Mouse (Mus musculus) stomach, postnatal 0 days (tissue): Measurements from ENCODE around the gene Trp53i11.

Experiments
- CTCF ChIP-seq: IDR thresholded peaks from 2 replicates; pipeline ENCODE4 v1.5.1; 2016; ENCODE audit warnings: antibody characterized with exemption, low read depth, mild to moderate bottlenecking, moderate library complexity
- EP300 ChIP-seq: optimal IDR thresholded peaks from 2 replicates; pipeline ENCODE3; 2016; ENCODE audit warnings: antibody characterized with exemption

DNA sequence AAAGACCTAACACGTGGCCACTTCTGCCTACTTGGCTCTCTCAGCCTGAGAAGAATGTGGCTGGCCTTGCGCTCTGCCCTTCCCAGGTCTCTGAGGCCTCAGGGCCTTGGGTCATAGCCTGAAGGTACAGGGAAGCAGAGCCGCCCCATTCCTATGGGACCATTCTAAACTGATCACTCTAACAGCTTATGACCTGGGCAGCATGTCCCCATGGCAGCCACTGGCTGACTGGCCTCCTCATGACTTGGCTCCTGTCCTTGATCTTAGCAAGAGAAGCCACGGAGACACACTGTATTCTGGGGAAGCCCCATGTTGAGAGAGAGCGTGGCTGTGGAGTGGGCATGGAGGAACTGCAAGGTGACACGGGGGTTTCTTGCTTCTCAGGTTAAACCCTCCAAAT lies 51.5 kb downstream of the Trp53i11 start:
- no peak for TF ChIP-seq CTCF
- no peak for TF ChIP-seq EP300
